Mouse (Mus musculus): ENCODE results near the gene Hpgd.

Gene Hpgd

GRCm38 (mm10) chr8:56323276-56323675 is 28.9 kb downstream of the Hpgd start:
- in situ Hi-C loops (cut with MboI, MseI): no loop called here

- in situ Hi-C loops (cut with MboI, MseI): no loop called here
Measured at GRCm38 (mm10) chr8:56327709-56328108, 33.3 kb downstream of the Hpgd start.

DNA sequence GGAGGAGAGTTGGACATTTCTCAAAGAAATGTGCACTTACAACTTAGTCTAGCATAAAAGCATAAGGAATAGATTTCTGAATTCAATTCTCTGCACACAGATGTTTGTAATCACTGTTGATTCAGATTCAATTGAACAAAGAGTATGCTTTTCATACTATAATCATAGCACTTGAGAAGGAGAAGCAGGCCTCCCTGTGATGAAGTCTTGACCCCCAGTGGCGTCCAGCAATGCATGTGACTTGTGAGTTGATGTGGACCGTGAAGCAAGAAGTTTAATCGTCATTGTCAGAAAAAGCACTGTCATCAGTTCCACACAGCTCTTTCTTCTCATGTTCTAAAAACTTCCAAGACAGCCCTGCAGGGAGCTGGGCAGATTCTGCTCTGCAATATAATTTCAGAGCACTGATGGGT is 33.8 kb downstream of the Hpgd start:
- in situ Hi-C loops (cut with MboI, MseI): no loop called here

DNA sequence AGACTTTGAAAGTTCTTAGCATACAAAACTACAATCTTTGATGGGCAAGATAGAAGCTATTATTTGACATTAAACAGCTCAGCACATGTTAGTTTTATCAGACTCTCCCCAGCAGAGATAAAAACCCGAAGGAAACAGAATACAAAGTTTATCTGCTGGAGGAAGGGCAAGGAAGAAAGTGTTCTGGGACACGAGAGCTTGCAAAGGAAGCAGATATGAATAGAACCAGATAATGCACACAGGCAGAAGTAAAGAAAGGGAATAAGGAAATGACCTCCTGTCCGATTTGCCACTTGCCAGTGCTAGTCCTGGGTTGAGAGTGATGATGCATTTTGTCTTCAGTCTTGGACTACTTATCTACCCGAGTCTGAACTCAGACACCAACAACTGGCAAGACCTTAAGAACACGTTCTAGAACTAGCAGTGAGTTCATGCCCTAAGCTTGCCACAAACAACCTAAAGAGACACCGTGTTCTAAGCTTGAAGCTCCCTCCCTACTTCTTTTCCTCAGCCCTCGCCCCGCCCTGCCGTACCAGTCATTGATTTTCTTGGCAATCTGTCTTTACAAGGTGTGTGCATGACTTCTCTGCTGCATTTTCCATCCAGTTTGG is 41.1 kb downstream of the Hpgd start:
- in situ Hi-C loops (cut with MboI, MseI): no loop called here

DNA sequence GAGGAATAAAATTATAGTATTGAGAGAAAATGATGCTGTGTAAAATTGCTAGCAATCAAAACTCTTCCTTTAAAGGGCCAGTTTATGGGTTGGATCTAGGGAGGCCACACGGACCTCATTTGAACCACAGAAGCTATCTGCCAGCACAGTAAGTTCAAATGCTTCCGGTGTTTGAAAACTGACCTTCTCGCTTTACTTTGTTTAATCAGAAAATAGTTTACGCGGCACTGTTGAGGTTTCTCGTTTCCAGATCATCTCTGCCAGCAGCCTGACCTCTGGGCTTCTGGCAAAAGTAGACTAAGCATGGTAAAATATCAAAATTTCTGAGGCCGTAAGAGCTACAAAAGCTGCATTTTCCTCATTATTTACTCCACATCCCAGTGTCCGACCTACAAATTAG is 42.4 kb downstream of the Hpgd start:
- in situ Hi-C loops (cut with MboI, MseI): no loop called here

DNA sequence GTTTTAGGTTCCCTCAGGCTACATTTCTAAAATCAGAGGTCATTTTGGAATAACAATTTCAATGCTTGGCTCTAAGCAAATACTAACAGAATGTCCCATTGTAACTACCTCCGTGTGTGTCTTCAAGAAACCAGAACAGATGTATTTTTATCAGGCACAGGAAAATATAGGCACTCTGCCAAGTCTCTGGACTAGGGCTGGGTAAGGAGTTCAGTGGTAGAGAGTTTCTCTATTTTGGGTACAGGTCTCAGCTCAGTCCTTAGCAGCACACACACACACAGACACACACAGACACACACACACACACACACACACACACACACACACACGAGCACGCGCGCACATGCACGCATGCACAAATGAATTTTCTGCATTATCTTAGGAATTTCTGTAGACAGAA is 49.1 kb downstream of the Hpgd start:
- in situ Hi-C loops (cut with MboI, MseI): no loop called here

DNA sequence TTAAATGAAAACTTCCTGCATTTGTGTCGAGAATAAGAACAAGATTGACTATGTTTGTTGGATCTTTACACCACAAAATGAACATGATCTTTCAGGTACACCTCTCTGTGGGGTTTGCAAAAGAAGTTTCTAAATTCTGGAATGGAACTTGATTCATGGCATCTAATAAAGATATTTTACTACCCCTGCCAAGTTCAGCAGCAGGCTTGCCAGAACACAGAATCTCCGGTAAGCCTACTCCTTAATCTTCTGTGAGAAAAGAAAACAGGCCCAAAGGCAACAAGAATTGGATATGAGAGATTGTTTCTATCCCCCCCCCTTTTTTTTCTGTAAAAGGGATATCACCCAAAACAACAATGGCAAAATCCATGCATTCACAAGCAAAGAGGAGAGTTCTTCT is 49.6 kb downstream of the Hpgd start:
- in situ Hi-C loops (cut with MboI, MseI): no loop called here

DNA sequence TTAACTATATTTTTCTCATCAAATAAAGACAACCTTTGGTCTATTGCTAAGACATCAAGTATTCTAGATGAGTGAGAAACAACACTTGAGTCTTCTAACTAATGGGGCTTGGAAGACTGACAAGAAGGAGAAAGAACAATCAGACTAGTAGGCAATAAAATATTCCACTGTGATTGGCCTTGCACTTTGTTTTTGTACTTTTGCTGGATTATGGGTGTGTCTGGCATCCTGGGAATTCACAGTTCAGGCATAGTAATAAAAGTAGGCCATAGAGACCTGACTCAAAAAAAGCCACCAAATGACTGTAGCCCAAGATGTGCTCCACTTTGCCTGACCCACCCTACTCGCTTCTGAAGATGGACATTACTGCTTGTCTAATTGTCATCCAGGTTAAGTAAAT is 50.0 kb downstream of the Hpgd start:
- in situ Hi-C loops (cut with MboI, MseI): no loop called here

- in situ Hi-C loops (cut with MboI, MseI): no loop called here
Measured at GRCm38 (mm10) chr8:56345641-56346420, 51.4 kb downstream of the Hpgd start.

- in situ Hi-C loops (cut with MboI, MseI): no loop called here
Measured at GRCm38 (mm10) chr8:56363180-56363579, 68.8 kb downstream of the Hpgd start.

Data from T-helper 2 cell (primary cell).